Mouse (Mus musculus): ENCODE measurements at regions not wholly inside any gene's neighbourhood (a gene's known extent, or its start where the extent isn't known, plus 50 kb on each side); places are given as distances from the start of the nearest gene placed in this dataset.

DNA sequence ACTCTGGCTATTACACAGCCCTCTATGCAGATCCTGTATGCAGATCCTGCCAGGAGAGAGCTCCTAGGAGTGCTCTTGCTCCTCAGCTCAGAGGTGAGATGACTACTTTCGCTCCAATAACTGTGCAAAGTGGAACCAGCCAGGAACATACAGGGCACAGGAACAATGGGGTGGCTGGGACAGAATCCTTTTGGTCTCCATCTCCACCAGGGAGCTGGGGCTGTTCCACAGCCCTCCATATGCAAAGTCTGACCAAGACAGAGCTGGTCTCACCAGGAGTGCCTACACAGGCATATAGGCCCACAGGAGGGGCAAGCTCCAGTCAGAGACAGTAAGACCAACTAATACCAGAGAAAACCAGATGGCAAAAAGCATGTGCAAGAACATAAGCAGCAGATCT is 1081.1 kb downstream of the Fscb start:
- DNase-seq (ENCODE audit: low spot score), result no peak

DNA sequence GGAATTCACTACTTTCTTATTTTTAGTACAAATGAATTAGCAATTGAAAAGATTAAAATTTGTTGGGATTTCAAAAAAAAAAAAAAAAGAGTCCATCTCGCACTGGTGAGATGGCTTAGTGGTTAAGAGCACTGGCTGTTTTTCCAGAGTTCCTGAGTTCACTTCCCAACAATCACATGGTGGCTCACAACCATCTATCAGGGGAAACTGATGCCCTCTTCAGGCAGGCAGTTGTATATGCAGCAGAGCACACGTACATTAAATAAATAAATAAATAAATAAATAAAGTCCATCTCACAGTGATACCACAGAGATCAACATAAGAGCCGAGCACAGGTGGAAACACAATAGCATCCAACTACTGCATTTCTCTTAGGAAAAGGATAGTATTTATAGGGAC is 1093.8 kb downstream of the Fscb start:
- peak; percentile 10 for DNase-seq (ENCODE audit: low spot score)

DNA sequence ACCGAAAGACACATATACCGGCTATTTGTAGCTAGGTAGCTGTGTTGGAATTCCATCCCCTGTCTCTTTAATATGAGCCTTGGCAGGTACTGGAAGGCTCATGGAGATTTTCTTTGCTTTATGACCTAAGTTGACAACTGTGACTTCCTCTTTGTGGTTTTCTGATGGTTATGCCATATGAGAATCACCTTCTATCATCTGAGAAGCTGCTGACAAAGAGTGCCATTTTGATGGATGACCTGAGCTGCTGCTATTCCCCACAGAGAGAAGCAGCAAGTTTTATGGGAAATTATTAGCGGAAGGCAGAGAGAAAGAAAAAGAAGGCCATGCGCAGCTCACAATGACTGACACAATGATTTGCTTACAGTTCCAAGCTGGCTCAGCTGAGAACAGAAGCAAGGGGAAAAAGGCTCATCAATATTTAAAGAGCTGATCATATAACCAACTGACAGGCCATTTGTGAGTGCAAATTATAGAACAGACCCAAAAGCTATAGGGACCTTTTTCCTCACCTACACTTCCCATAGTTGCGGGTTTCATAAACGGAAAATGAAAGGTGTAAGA is 1105.1 kb downstream of the Fscb start:
- no peak for DNase-seq (ENCODE audit: low spot score)

Measured in embryo, embryonic 10 days (tissue).